Mouse (Mus musculus) hindbrain, embryonic 10.5 days (tissue): ENCODE results near the gene Tmc3. TPM values are rescaled to one million over a fixed set of nuclear protein-coding genes. Genes with fewer than 3 reads are reported as not detected.

Experiments
- DNase-seq: peaks from one replicate; pipeline ENCODE4 v3.0.0-alpha.2; 2017; ENCODE audit warnings: low spot score
- H3K27ac ChIP-seq: fragments of 300-500 bp; sonication (generic); 2 replicates; pipeline ENCODE4 v1.5.1; 2016; ENCODE audit warnings: mild to moderate bottlenecking, moderate library complexity
- H3K27me3 ChIP-seq: fragments of 300-500 bp; sonication (generic); 2 replicates; pipeline ENCODE4 v1.6.1; 2016; ENCODE audit warnings: mild to moderate bottlenecking; ENCODE audit not compliant: poor library complexity, insufficient read depth, severe bottlenecking
- H3K36me3 ChIP-seq: fragments of 300-500 bp; sonication (generic); 2 replicates; pipeline ENCODE4 v1.6.1; 2016; ENCODE audit warnings: mild to moderate bottlenecking, moderate library complexity
- H3K4me1 ChIP-seq: fragments of 300-500 bp; sonication (generic); replicated peaks from 2 replicates; pipeline ENCODE4 v1.6.1; 2016; ENCODE audit warnings: mild to moderate bottlenecking
- H3K4me3 ChIP-seq: fragments of 300-500 bp; sonication (generic); 2 replicates; pipeline ENCODE4 v1.5.1; 2016; ENCODE audit warnings: mild to moderate bottlenecking, moderate library complexity
- H3K9me3 ChIP-seq: fragments of 300-500 bp; sonication (generic); 2 replicates; pipeline ENCODE4 v1.6.1; 2016; ENCODE audit warnings: mild to moderate bottlenecking, moderate library complexity
- WGBS: fragments of 180-500 bp; shearing (Covaris S2); methylation state at CpG from one replicate; pipeline ENCODE4 v1.1.7; 2016; 5-methylcytosine and 5-hydroxymethylcytosine counted together
- polyA plus RNA-seq: library from polyadenylated mRNA; unstranded; fragments of >200 nt; fragmentation: Nextera tagmentation; extraction: Ambion mirVana; gene quantifications from 2 replicates; pipeline ENCODE4 v1.2.1, GENCODE M21; 2016

The Tmc3 gene
- polyA plus RNA-seq, 1 experiment from 2014 or later, result 0.80 TPM

- no peak overlapping the region for H3K27ac ChIP-seq
- H3K27me3 ChIP-seq, result no peaks in the 10 kb centered on the region
- H3K4me1 ChIP-seq, result peaks cover 23% of the 10 kb centered on the region; the same call in 1 of the 2 replicates
- H3K9me3 ChIP-seq, result no peaks in the 10 kb centered on the region
- H3K36me3 ChIP-seq, result no peaks in the 10 kb centered on the region
- no peak overlapping the region for H3K4me3 ChIP-seq
- peak; percentile 51 for DNase-seq
- 56% methylated on average over 16 of the region's 16 CpGs for WGBS
Observed at GRCm38 (mm10) chr7:83567841-83568500, 16.8 kb upstream of the Tmc3 start.

- no peak for DNase-seq
- H3K9me3 ChIP-seq, result no peaks in the 10 kb centered on the region
- WGBS, result 83% methylated on average over 2 of the region's 2 CpGs
- no peaks in the 10 kb centered on the region for H3K36me3 ChIP-seq
- H3K27ac ChIP-seq, result no peak overlapping the region
- no peaks in the 10 kb centered on the region for H3K27me3 ChIP-seq
- peaks cover 22% of the 10 kb centered on the region; the same call in 1 of the 2 replicates for H3K4me1 ChIP-seq
- no peak overlapping the region for H3K4me3 ChIP-seq
Observed at GRCm38 (mm10) chr7:83568815-83569214, 15.9 kb upstream of the Tmc3 start.

GRCm38 (mm10) chr7:83569436-83569835, 15.3 kb upstream of the Tmc3 start:
- no peaks in the 10 kb centered on the region for H3K36me3 ChIP-seq
- no peaks in the 10 kb centered on the region for H3K27me3 ChIP-seq
- no peak for DNase-seq
- no peak overlapping the region for H3K27ac ChIP-seq
- H3K4me3 ChIP-seq, result no peak overlapping the region
- H3K4me1 ChIP-seq, result peaks cover 22% of the 10 kb centered on the region; the same call in 1 of the 2 replicates
- WGBS, result 92% methylated on average over 2 of the region's 2 CpGs
- no peaks in the 10 kb centered on the region for H3K9me3 ChIP-seq

GRCm38 (mm10) chr7:83571077-83571476, 13.7 kb upstream of the Tmc3 start:
- H3K4me1 ChIP-seq, result peaks cover 15% of the 10 kb centered on the region; the same call in 1 of the 2 replicates
- no peak overlapping the region for H3K27ac ChIP-seq
- no peaks in the 10 kb centered on the region for H3K9me3 ChIP-seq
- H3K4me3 ChIP-seq, result no peak overlapping the region
- DNase-seq, result no peak
- H3K27me3 ChIP-seq, result no peaks in the 10 kb centered on the region
- WGBS, result 77% methylated on average over 4 of the region's 4 CpGs
- no peaks in the 10 kb centered on the region for H3K36me3 ChIP-seq

GRCm38 (mm10) chr7:83571901-83572300, 12.8 kb upstream of the Tmc3 start:
- Histone ChIP-seq H3K27me3 (no peaks in the 10 kb centered on the region), H3K4me3 (no peak overlapping the region), H3K27ac (no peak overlapping the region), H3K4me1 (peaks cover 14% of the 10 kb centered on the region; the same call in 1 of the 2 replicates), H3K36me3 (no peaks in the 10 kb centered on the region), H3K9me3 (no peaks in the 10 kb centered on the region)
- WGBS, result 70% methylated on average over 3 of the region's 3 CpGs
- DNase-seq, result no peak

GRCm38 (mm10) chr7:83572451-83572850, 12.3 kb upstream of the Tmc3 start:
- Histone ChIP-seq H3K4me1 (peaks cover 14% of the 10 kb centered on the region; the same call in 1 of the 2 replicates), H3K27ac (no peak overlapping the region), H3K36me3 (no peaks in the 10 kb centered on the region), H3K9me3 (no peaks in the 10 kb centered on the region), H3K4me3 (no peak overlapping the region), H3K27me3 (no peaks in the 10 kb centered on the region)
- no peak for DNase-seq
- 80% methylated on average over 2 of the region's 2 CpGs for WGBS

- H3K27me3 ChIP-seq, result no peaks in the 10 kb centered on the region
- peaks cover 11% of the 10 kb centered on the region for H3K4me1 ChIP-seq
- no peak overlapping the region for H3K27ac ChIP-seq
- H3K36me3 ChIP-seq, result no peaks in the 10 kb centered on the region
- no peaks in the 10 kb centered on the region for H3K9me3 ChIP-seq
- 52% methylated on average over 4 of the region's 4 CpGs for WGBS
- no peak overlapping the region for H3K4me3 ChIP-seq
- DNase-seq, result peak; percentile 44
Observed at GRCm38 (mm10) chr7:83580946-83581345, 3.8 kb upstream of the Tmc3 start.

- no peaks in the 10 kb centered on the region for H3K4me1 ChIP-seq
- no peak for DNase-seq
- H3K27ac ChIP-seq, result no peak overlapping the region
- H3K27me3 ChIP-seq, result no peaks in the 10 kb centered on the region
- H3K9me3 ChIP-seq, result no peaks in the 10 kb centered on the region
- H3K4me3 ChIP-seq, result no peak overlapping the region
- WGBS, result 88% methylated on average over 3 of the region's 3 CpGs
- no peaks in the 10 kb centered on the region for H3K36me3 ChIP-seq
Observed at GRCm38 (mm10) chr7:83594056-83594455, 9.3 kb downstream of the Tmc3 start.

- WGBS, result 94% methylated on average over 3 of the region's 3 CpGs
- no peak for DNase-seq
- Histone ChIP-seq H3K4me1 (no peaks in the 10 kb centered on the region), H3K9me3 (no peaks in the 10 kb centered on the region), H3K4me3 (no peak overlapping the region), H3K27ac (no peak overlapping the region), H3K27me3 (no peaks in the 10 kb centered on the region), H3K36me3 (no peaks in the 10 kb centered on the region)
Observed at GRCm38 (mm10) chr7:83597063-83597462, 12.3 kb downstream of the Tmc3 start.

GRCm38 (mm10) chr7:83598997-83599912, 14.5 kb downstream of the Tmc3 start:
- Histone ChIP-seq H3K4me3 (no peak overlapping the region), H3K9me3 (no peaks in the 10 kb centered on the region), H3K27ac (no peak overlapping the region), H3K36me3 (no peaks in the 10 kb centered on the region), H3K4me1 (no peaks in the 10 kb centered on the region), H3K27me3 (no peaks in the 10 kb centered on the region)
- 89% methylated on average over 13 of the region's 13 CpGs for WGBS
- DNase-seq, result no peak

- H3K9me3 ChIP-seq, result no peaks in the 10 kb centered on the region
- peak; percentile 59 for DNase-seq
- 59% methylated on average over 8 of the region's 8 CpGs for WGBS
- no peak overlapping the region for H3K27ac ChIP-seq
- H3K36me3 ChIP-seq, result no peaks in the 10 kb centered on the region
- H3K4me3 ChIP-seq, result no peak overlapping the region
- no peaks in the 10 kb centered on the region for H3K4me1 ChIP-seq
- no peaks in the 10 kb centered on the region for H3K27me3 ChIP-seq
Observed at GRCm38 (mm10) chr7:83599913-83600286, 15.2 kb downstream of the Tmc3 start.

GRCm38 (mm10) chr7:83604180-83604944, 19.6 kb downstream of the Tmc3 start:
- WGBS, result 90% methylated on average over 7 of the region's 7 CpGs
- Histone ChIP-seq H3K36me3 (no peaks in the 10 kb centered on the region), H3K27me3 (no peaks in the 10 kb centered on the region), H3K9me3 (no peaks in the 10 kb centered on the region), H3K27ac (no peak overlapping the region), H3K4me3 (no peak overlapping the region), H3K4me1 (no peaks in the 10 kb centered on the region)
- DNase-seq, result no peak
